Mouse (Mus musculus): Measurements from ENCODE around the gene Ifit1. TPM values are rescaled to one million over a fixed set of nuclear protein-coding genes. Genes with fewer than 3 reads are reported as not detected.
"Not testable (repeated sequence)": the region's sequence is repeated elsewhere in the genome, so short reads cannot be mapped to it uniquely, and the experiment has no call there.

Ifit1 gene
- 1.1 and 1.2 TPM in 2 replicates for polyA plus RNA-seq (2015; fragmentation: Nextera tagmentation; extraction: Ambion mirVana)

DNA sequence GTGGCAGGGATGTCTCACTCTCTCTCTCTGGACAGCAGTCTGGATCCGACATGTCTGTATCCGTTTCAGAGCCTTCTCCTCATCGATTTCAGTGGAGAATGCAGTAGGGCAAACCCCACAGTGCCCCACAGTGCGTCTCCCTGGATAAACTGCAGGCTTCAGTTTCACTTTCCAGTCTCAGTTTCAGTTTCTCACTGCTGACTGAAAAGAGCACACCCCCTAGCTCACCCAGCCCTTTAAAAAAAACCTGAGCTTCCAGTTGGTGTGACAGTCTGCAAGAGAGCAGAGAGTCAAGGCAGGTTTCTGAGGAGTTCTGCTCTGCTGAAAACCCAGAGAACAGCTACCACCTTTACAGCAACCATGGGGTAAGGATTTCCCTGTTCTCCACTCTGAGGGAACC is at the start of gene Ifit1, which contains the start of gene Ifit1bl2:
TSS of gene Ifit1 (plus strand) at position 249 of the 400 bp plus-strand sequence.
TSS of gene Ifit1bl2 (minus strand) at position 121 of the 400 bp plus-strand sequence.
- Histone ChIP-seq H3K9ac (no peak within 1 kb of the TSS), H3K4me1 (peaks cover 7% of the 10 kb centered on the region; the same call in 1 of the 2 replicates), H3K27ac (replicated peaks) (no peak within 1 kb of the TSS), H3K4me2 (replicated peaks) (peak within 1 kb of the TSS; percentile 33), H3K9me3 (replicated peaks) (no peaks in the 10 kb centered on the region), H3K4me3 (replicated peaks) (0 out of 2 replicates have a peak within 1 kb of the TSS, but pooled peaks have one; percentile 2), H3K36me3 (no peaks in the 10 kb centered on the region), H3K27me3 (no peaks in the 10 kb centered on the region)
- no peak for ATAC-seq (ENCODE audit: insufficient number of reproducible peaks, low FRiP score, low TSS enrichment, low read depth)
- WGBS = 24% methylated on average over 4 of the region's 4 CpGs

DNA sequence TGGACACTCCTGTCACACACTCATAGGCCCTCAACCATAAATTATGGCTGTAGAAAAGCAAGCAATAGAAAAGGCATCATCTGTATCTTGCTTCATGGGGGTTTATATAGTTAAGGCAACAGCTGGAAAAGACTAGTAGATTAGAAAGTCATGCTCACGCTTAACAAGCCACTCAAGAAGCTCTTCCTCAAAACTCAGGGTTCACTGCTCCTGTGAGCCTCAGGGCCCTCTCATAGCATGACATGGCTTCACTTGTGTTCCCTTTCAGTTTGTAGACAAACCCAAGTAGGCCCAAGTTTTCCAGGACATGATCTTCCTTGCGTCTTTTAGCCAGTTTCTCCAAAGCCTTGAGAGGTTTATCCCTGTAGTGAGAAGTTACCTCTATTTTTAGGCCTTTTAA is 47.2 kb upstream of the Ifit1 start:
- no peaks in the 10 kb centered on the region for H3K27me3 ChIP-seq
- no peak overlapping the region for H3K4me2 ChIP-seq (replicated peaks)
- H3K27ac ChIP-seq (replicated peaks) = no peak overlapping the region
- H3K9me3 ChIP-seq (replicated peaks) = no peaks in the 10 kb centered on the region
- no peak overlapping the region for H3K9ac ChIP-seq
- no peak for ATAC-seq (ENCODE audit: insufficient number of reproducible peaks, low FRiP score, low TSS enrichment, low read depth)
- H3K4me1 ChIP-seq = peaks cover 4% of the 10 kb centered on the region; the same call in 1 of the 2 replicates
- no peaks in the 10 kb centered on the region for H3K36me3 ChIP-seq
- 87% methylated on average over 2 of the region's 2 CpGs for WGBS
- no peak overlapping the region for H3K4me3 ChIP-seq (replicated peaks)

DNA sequence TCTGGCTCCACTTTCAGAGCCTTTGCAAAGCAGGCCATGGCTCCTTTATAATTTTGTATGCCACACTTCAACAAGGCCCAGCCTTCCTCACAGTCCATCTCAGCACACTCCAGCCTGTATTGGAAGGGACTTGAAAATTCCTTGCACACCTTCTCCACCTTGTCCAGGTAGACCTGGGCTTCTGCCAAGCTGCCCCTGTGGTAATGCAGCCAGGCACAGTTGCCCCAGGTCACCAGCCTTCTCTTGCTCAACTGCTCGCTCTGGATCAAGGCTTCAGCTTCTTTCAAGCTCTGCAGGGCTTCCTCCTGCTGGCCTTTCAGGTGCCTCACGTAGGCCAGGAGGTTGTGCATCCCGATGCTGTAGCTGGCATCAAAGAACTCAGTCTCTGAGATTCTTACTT is 46.1 kb upstream of the Ifit1 start:
- H3K4me2 ChIP-seq (replicated peaks); ATAC-seq (ENCODE audit: insufficient number of reproducible peaks, low FRiP score, low TSS enrichment, low read depth); H3K9me3 ChIP-seq (replicated peaks); H3K36me3 ChIP-seq; H3K27ac ChIP-seq (replicated peaks); H3K4me1 ChIP-seq; H3K27me3 ChIP-seq; H3K9ac ChIP-seq; H3K4me3 ChIP-seq (replicated peaks): not testable (repeated sequence)
- 66% methylated on average over 3 of the region's 3 CpGs for WGBS

- Histone ChIP-seq H3K27ac (replicated peaks) (no peak overlapping the region), H3K27me3 (no peaks in the 10 kb centered on the region), H3K9ac (no peak overlapping the region), H3K4me2 (replicated peaks) (no peak overlapping the region), H3K4me1 (peaks cover 4% of the 10 kb centered on the region; the same call in 1 of the 2 replicates), H3K36me3 (no peaks in the 10 kb centered on the region), H3K9me3 (replicated peaks) (no peaks in the 10 kb centered on the region), H3K4me3 (replicated peaks) (no peak overlapping the region)
- no peak for ATAC-seq (ENCODE audit: insufficient number of reproducible peaks, low FRiP score, low TSS enrichment, low read depth)
Observed at GRCm38 (mm10) chr19:34596811-34597210, 43.9 kb upstream of the Ifit1 start.

DNA sequence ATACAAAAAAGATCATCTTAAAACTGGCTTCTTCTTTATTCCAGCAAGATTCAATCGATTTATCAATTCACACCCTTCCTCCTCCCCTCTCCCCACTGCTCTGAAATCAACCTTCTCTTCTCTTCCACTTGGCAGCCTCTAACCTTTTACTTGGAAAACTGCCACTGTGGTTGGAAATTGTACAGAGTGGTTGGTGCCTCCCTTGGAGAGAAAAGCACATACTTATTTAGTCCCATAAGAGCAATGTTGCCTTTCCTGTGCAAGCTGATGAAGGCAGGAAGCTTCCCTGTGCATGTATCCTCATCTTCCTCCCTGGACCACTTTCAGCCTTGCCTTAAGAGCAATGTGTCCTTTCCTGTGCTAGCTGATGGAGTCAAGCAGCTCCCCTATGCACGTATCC is 42.3 kb upstream of the Ifit1 start:
- peak; percentile 37; the same call in 1 of the 2 replicates for ATAC-seq (ENCODE audit: insufficient number of reproducible peaks, low FRiP score, low TSS enrichment, low read depth)
- 65% methylated on average over 2 of the region's 2 CpGs for WGBS
- H3K27ac ChIP-seq (replicated peaks) = no peak overlapping the region

GRCm38 (mm10) chr19:34599250-34599649 is 41.4 kb upstream of the Ifit1 start:
- not testable (repeated sequence) for H3K9me3 ChIP-seq (replicated peaks); H3K27ac ChIP-seq (replicated peaks); ATAC-seq (ENCODE audit: insufficient number of reproducible peaks, low FRiP score, low TSS enrichment, low read depth); H3K4me2 ChIP-seq (replicated peaks); H3K4me3 ChIP-seq (replicated peaks); H3K9ac ChIP-seq; H3K27me3 ChIP-seq; H3K36me3 ChIP-seq; H3K4me1 ChIP-seq

More for the DNA sequence above, 42.3 kb upstream of the Ifit1 start:
- peaks cover 4% of the 10 kb centered on the region; the same call in 1 of the 2 replicates for H3K4me1 ChIP-seq
- H3K4me3 ChIP-seq (replicated peaks) = no peak overlapping the region
- no peak overlapping the region for H3K9ac ChIP-seq
- H3K36me3 ChIP-seq = no peaks in the 10 kb centered on the region
- no peak overlapping the region for H3K4me2 ChIP-seq (replicated peaks)
- no peaks in the 10 kb centered on the region for H3K27me3 ChIP-seq
- no peaks in the 10 kb centered on the region for H3K9me3 ChIP-seq (replicated peaks)

DNA sequence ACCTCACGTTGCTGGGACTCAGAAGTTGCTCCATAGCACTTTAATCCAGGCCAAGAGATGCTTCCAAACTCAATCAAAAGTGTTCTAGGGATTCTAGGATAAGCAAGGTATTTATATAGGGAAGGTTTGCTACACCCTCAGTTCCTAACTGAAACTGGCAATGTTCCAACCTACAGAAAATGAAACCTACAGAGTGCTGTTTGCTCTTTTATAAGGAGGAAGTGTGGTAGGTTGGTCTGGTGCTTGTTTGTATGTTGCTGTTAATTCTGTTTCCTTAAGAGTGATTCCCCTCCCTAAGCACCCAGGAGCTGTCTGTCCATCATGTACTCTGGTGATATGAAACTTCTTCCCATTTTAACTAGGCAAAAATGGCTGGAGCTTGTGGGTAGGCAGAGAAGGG is 38.8 kb upstream of the Ifit1 start, which contains the start of gene Ifit1bl1:
TSS of gene Ifit1bl1 (minus strand) at position 69 of the 400 bp plus-strand sequence.
- H3K9me3 ChIP-seq (replicated peaks); ATAC-seq (ENCODE audit: insufficient number of reproducible peaks, low FRiP score, low TSS enrichment, low read depth); H3K27me3 ChIP-seq: not testable (repeated sequence)

DNA sequence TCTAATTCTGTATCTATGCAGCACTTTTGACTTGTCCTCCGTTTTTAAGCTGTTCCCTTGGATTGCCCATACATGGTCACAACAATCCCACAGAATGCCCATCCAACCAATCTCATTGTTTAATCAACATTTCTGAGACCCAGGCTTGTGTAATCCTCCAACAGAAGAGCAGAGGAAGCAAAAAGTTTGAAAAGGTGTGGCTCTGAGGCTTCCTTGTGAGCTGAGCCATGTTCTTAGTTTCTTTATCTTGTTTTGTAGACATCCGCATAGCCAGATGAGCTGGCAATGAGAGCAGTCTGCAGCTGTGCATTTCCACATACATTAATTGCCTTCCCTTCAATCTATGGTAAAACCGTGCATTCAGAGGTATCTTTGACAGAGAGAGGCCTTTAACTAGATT is 35.2 kb upstream of the Ifit1 start:
- no peak for ATAC-seq (ENCODE audit: insufficient number of reproducible peaks, low FRiP score, low TSS enrichment, low read depth)
- Histone ChIP-seq H3K27me3 (no peaks in the 10 kb centered on the region), H3K36me3 (no peaks in the 10 kb centered on the region), H3K9me3 (replicated peaks) (no peaks in the 10 kb centered on the region), H3K9ac (no peak overlapping the region), H3K4me1 (no peaks in the 10 kb centered on the region), H3K27ac (replicated peaks) (no peak overlapping the region), H3K4me3 (replicated peaks) (no peak overlapping the region), H3K4me2 (replicated peaks) (no peak overlapping the region)
- 86% methylated on average over 3 of the region's 3 CpGs for WGBS

More for the DNA sequence above, 38.8 kb upstream of the Ifit1 start, which contains the start of gene Ifit1bl1:
- H3K9ac ChIP-seq; H3K27ac ChIP-seq (replicated peaks); H3K4me1 ChIP-seq; H3K4me3 ChIP-seq (replicated peaks); H3K36me3 ChIP-seq; H3K4me2 ChIP-seq (replicated peaks): not testable (repeated sequence)
- WGBS = 49% methylated on average over 1 of the region's 1 CpGs

- not testable (repeated sequence) for H3K27ac ChIP-seq (replicated peaks); H3K9me3 ChIP-seq (replicated peaks); H3K4me3 ChIP-seq (replicated peaks); H3K36me3 ChIP-seq; ATAC-seq (ENCODE audit: insufficient number of reproducible peaks, low FRiP score, low TSS enrichment, low read depth); H3K4me2 ChIP-seq (replicated peaks); H3K9ac ChIP-seq; H3K27me3 ChIP-seq; H3K4me1 ChIP-seq
- 29% methylated on average over 4 of the region's 4 CpGs for WGBS
Observed at GRCm38 (mm10) chr19:34607237-34608051, 33.2 kb upstream of the Ifit1 start, which contains the start of gene Ifit3b. Gene Ifit3b, plus strand, starts transcription at chr19:34607970.

GRCm38 (mm10) chr19:34610118-34610517 is 30.6 kb upstream of the Ifit1 start:
- not testable (repeated sequence) for H3K9me3 ChIP-seq (replicated peaks); H3K4me2 ChIP-seq (replicated peaks); H3K27me3 ChIP-seq; H3K4me3 ChIP-seq (replicated peaks); H3K36me3 ChIP-seq; H3K9ac ChIP-seq; H3K27ac ChIP-seq (replicated peaks); H3K4me1 ChIP-seq; ATAC-seq (ENCODE audit: insufficient number of reproducible peaks, low FRiP score, low TSS enrichment, low read depth)
- 69% methylated on average over 3 of the region's 3 CpGs for WGBS

DNA sequence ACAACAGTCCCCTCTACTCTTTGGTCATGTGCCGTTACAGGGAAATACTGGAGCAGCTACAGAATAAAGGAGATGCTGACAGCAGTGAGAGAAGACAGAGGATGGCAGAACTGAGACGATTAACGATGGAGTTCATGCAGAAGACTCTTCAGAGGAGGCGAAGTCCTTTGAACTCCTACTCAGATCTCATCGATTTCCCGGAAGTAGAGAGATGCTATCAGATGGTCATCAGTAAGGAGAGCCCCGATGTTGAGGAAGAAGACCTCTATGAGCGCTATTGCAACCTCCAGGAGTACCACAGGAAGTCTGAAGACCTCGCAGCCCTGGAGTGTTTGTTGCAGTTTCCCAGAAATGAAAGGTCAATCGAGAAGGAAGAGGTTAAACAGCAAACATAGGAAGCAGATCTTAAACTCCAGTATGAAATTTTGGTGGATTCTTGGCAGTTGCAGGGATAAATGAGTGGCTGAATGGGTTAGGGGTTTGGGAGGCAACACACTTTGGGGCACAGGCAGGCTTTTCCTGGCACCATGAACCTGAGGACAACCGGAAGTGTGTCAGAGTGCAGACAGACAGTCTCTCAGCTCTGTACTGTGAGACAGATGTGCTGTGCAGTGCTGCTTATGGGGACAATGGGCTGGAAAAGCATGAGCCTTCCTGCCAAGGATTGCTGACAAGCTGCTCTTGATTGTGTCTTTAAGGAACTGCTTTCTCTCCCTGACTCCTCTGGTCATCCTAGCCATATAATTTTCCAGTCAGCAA is 28.2 kb upstream of the Ifit1 start:
- H3K4me3 ChIP-seq (replicated peaks); H3K27me3 ChIP-seq; H3K4me2 ChIP-seq (replicated peaks); H3K4me1 ChIP-seq; ATAC-seq (ENCODE audit: insufficient number of reproducible peaks, low FRiP score, low TSS enrichment, low read depth); H3K9ac ChIP-seq; H3K9me3 ChIP-seq (replicated peaks); H3K36me3 ChIP-seq; H3K27ac ChIP-seq (replicated peaks): not testable (repeated sequence)
- WGBS = 74% methylated on average over 5 of the region's 11 CpGs

All from embryonic facial prominence, embryonic 15.5 days (tissue).